Mouse (Mus musculus) kidney, embryonic 14.5 days (tissue): Measurements from ENCODE around the gene Hoxd8. TPM values are rescaled to one million over a fixed set of nuclear protein-coding genes. Genes with fewer than 3 reads are reported as not detected.

Experiments used
- ATAC-seq: fragments of 200-750 bp; cut with Nextera tagmentation; 2 replicates; pipeline ENCODE4 v1.8.0; 2017; ENCODE audit warnings: moderate number of reproducible peaks, mild to moderate bottlenecking, moderate TSS enrichment, moderate library complexity; ENCODE audit not compliant: low FRiP score, low TSS enrichment
- H3K27ac ChIP-seq: fragments of 300-500 bp; sonication (generic); 2 replicates; pipeline ENCODE4 v1.5.1; 2014; ENCODE audit warnings: low read depth, mild to moderate bottlenecking, low read length, moderate library complexity, mixed read lengths
- H3K27me3 ChIP-seq: fragments of 300-500 bp; sonication (generic); 2 replicates; pipeline ENCODE4 v1.6.1; 2014; ENCODE audit warnings: mild to moderate bottlenecking, low read length; ENCODE audit not compliant: control insufficient read depth, insufficient read depth
- H3K36me3 ChIP-seq: fragments of 300-500 bp; sonication (generic); 2 replicates; pipeline ENCODE4 v1.6.1; 2014; ENCODE audit warnings: low read length, mixed read lengths; ENCODE audit not compliant: control insufficient read depth, insufficient read depth
- H3K4me1 ChIP-seq: fragments of 300-500 bp; sonication (generic); 2 replicates; pipeline ENCODE4 v1.6.1; 2014; ENCODE audit warnings: low read length, mixed read lengths; ENCODE audit not compliant: control insufficient read depth, insufficient read depth
- H3K4me2 ChIP-seq: fragments of 300-500 bp; sonication (generic); replicated peaks from 2 replicates; pipeline ENCODE4 v1.6.1; 2014; ENCODE audit warnings: low read depth, mild to moderate bottlenecking, low read length
- H3K4me3 ChIP-seq: fragments of 300-500 bp; sonication (generic); 2 replicates; pipeline ENCODE4 v1.5.1; 2014; ENCODE audit warnings: mild to moderate bottlenecking, low read length
- H3K9ac ChIP-seq: fragments of 300-500 bp; sonication (generic); 2 replicates; pipeline ENCODE4 v1.6.1; 2014; ENCODE audit warnings: low read depth, mild to moderate bottlenecking, low read length, moderate library complexity
- H3K9me3 ChIP-seq: fragments of 300-500 bp; sonication (generic); 2 replicates; pipeline ENCODE4 v1.6.1; 2016; ENCODE audit warnings: low read length; ENCODE audit not compliant: control insufficient read depth
- WGBS: fragments of 180-500 bp; shearing (Covaris S2); extraction: QIAGEN DNeasy Blood & Tissue Kit; methylation state at CpG from one replicate; pipeline ENCODE4 v1.1.7; 2014; 5-methylcytosine and 5-hydroxymethylcytosine counted together
- polyA plus RNA-seq: library from polyadenylated mRNA; unstranded; fragments of >200 nt; fragmentation: Nextera tagmentation; extraction: Ambion mirVana; gene quantifications from 2 replicates; pipeline ENCODE4 v1.2.1, GENCODE M21; 2014

Hoxd8 gene
- polyA plus RNA-seq, 1 experiment from 2014 or later: 45.0 TPM

GRCm38 (mm10) chr2:74699053-74699430 lies 5.4 kb upstream of the Hoxd8 start:
- peak overlapping the region; percentile 85 for H3K4me2 ChIP-seq
- no peaks in the 10 kb centered on the region for H3K9me3 ChIP-seq
- peak; percentile 14 for ATAC-seq
- H3K36me3 ChIP-seq: peaks cover 8% of the 10 kb centered on the region; the same call in 1 of the 2 replicates
- H3K27me3 ChIP-seq: no peaks in the 10 kb centered on the region
- under 1% methylated on average over 17 of the region's 17 CpGs for WGBS
- peak overlapping the region; percentile 85 for H3K4me3 ChIP-seq
- H3K27ac ChIP-seq: peak overlapping the region; percentile 99
- H3K4me1 ChIP-seq: peaks cover 28% of the 10 kb centered on the region; the same call in 1 of the 2 replicates
- peak overlapping the region; percentile 99 for H3K9ac ChIP-seq

- Histone ChIP-seq H3K27ac (peak overlapping the region; percentile 99), H3K36me3 (peaks cover 8% of the 10 kb centered on the region; the same call in 1 of the 2 replicates), H3K9ac (peak overlapping the region; percentile 99), H3K9me3 (no peaks in the 10 kb centered on the region), H3K4me1 (peaks cover 32% of the 10 kb centered on the region; the same call in 1 of the 2 replicates), H3K4me3 (peak overlapping the region; percentile 85), H3K4me2 (peak overlapping the region; percentile 85), H3K27me3 (no peaks in the 10 kb centered on the region)
- 7% methylated on average over 23 of the region's 23 CpGs for WGBS
- ATAC-seq: no peak
Measured at GRCm38 (mm10) chr2:74699664-74700545, 4.5 kb upstream of the Hoxd8 start.

DNA sequence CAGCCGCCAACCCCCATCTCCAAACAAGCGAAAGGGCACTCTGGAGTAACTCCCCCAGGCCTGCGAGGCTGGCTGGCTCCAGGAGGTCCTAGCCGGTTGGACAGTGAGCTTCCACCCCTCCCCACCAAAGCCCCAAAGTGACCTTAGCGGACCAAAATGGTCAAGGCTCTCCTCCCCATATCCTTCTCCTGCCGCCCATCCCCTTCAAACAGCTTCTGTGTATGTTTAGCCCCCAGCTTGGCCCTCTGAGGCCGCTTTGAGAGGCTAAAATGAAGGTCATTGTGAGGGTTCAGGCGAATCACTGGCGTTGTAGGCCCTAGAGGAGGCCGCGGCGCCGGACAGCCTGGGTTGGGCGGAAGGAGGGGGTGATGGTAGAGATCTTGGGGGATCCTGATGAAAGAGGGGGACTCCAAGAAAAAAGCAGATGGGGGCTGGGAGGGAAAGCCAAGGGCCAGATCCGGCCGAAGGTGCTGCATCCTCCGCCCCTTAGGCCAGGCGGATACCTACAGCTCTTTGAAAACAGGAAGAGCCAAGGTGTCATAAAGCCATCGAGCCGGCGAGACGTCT lies 3.8 kb upstream of the Hoxd8 start:
- peak overlapping the region; percentile 99 for H3K9ac ChIP-seq
- peak; percentile 6; the same call in 1 of the 2 replicates for ATAC-seq
- peaks cover 3% of the 10 kb centered on the region; the same call in 1 of the 2 replicates for H3K36me3 ChIP-seq
- H3K27me3 ChIP-seq: no peaks in the 10 kb centered on the region
- 7% methylated on average over 22 of the region's 22 CpGs for WGBS
- peak overlapping the region; percentile 99 for H3K27ac ChIP-seq
- peak overlapping the region; percentile 85 for H3K4me3 ChIP-seq
- no peaks in the 10 kb centered on the region for H3K9me3 ChIP-seq
- peaks cover 26% of the 10 kb centered on the region; the same call in 1 of the 2 replicates for H3K4me1 ChIP-seq
- H3K4me2 ChIP-seq: peak overlapping the region; percentile 85

GRCm38 (mm10) chr2:74701949-74702819 lies 2.2 kb upstream of the Hoxd8 start:
- Histone ChIP-seq H3K4me3 (peak overlapping the region; percentile 2; the same call in 1 of the 2 replicates), H3K27me3 (no peaks in the 10 kb centered on the region), H3K9me3 (no peaks in the 10 kb centered on the region), H3K36me3 (no peaks in the 10 kb centered on the region), H3K27ac (peak overlapping the region; percentile 49; the same call in 1 of the 2 replicates), H3K4me2 (peak overlapping the region; percentile 56), H3K9ac (no peak overlapping the region), H3K4me1 (peaks cover 13% of the 10 kb centered on the region; the same call in 1 of the 2 replicates)
- 11% methylated on average over 17 of the region's 17 CpGs for WGBS
- ATAC-seq: no peak

GRCm38 (mm10) chr2:74702820-74703219 lies 1.6 kb upstream of the Hoxd8 start:
- H3K36me3 ChIP-seq: no peaks in the 10 kb centered on the region
- no peak overlapping the region for H3K9ac ChIP-seq
- peak overlapping the region; percentile 49; the same call in 1 of the 2 replicates for H3K27ac ChIP-seq
- peaks cover 20% of the 10 kb centered on the region; the same call in 1 of the 2 replicates for H3K4me1 ChIP-seq
- H3K27me3 ChIP-seq: no peaks in the 10 kb centered on the region
- peak overlapping the region; percentile 2; the same call in 1 of the 2 replicates for H3K4me3 ChIP-seq
- no peak for ATAC-seq
- H3K9me3 ChIP-seq: no peaks in the 10 kb centered on the region
- WGBS: 27% methylated on average over 6 of the region's 6 CpGs
- H3K4me2 ChIP-seq: peak overlapping the region; percentile 56

DNA sequence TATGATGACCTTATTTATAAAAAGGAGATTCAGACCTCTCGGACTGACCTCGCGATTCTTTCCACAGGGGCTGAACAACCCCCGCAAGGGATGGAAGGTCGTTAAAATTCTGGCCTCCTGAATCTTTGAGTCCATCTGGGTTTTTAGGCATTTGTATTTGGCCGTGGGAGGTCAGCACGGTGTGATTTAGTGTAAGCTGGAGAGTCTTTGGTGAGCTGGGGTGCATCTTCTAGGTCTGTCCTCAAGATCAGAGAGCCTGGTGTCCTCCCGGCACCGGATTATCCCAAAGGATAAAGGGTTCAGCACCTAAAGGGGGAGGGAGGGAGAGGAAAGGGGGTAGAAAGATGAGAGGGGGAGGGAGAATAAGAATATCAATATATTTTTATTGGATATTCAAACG lies 1.1 kb upstream of the Hoxd8 start:
- H3K27me3 ChIP-seq: no peaks in the 10 kb centered on the region

GRCm38 (mm10) chr2:74703720-74704392 lies 559 bp upstream of the Hoxd8 start:
- peak overlapping the region; percentile 100 for H3K9ac ChIP-seq
- peak overlapping the region; percentile 79 for H3K4me3 ChIP-seq
- WGBS: 4% methylated on average over 26 of the region's 26 CpGs
- H3K27ac ChIP-seq: peak overlapping the region; percentile 100
- peaks cover 27% of the 10 kb centered on the region; the same call in 1 of the 2 replicates for H3K4me1 ChIP-seq
- H3K27me3 ChIP-seq: no peaks in the 10 kb centered on the region
- peak; percentile 16; the same call in 1 of the 2 replicates for ATAC-seq
- peak overlapping the region; percentile 56 for H3K4me2 ChIP-seq
- H3K9me3 ChIP-seq: no peaks in the 10 kb centered on the region
- H3K36me3 ChIP-seq: no peaks in the 10 kb centered on the region

More for the DNA sequence above, 1.1 kb upstream of the Hoxd8 start:
- Histone ChIP-seq H3K36me3 (no peaks in the 10 kb centered on the region), H3K4me1 (peaks cover 21% of the 10 kb centered on the region; the same call in 1 of the 2 replicates), H3K9ac (peak overlapping the region; percentile 100), H3K9me3 (no peaks in the 10 kb centered on the region), H3K4me3 (peak overlapping the region; percentile 79), H3K4me2 (peak overlapping the region; percentile 56), H3K27ac (peak overlapping the region; percentile 100)
- no peak for ATAC-seq
- 12% methylated on average over 10 of the region's 10 CpGs for WGBS

DNA sequence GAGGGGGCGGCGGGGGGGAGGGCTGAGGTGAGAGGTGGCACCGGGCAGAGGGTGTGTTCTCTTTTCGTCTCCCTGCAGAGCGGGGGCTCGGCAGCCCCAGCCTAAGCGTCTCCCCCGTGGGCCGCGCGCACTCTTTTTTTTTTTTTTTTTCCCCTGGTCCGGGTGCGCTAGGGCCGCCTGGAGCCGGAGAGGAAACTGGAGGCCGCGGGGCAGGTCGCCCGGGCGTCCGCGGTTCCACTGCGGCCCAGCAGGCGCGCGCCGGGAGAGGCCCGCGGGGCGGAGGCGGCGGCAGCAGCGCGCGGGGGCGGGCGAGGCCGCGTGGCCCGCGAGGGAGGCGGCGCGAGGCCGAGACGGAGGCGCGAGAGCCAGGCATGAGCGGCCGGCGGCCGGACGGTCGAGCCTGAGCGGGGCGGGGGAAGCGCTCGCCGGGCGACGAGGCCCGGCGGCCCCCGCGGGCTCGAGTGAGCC lies 618 bp downstream of the Hoxd8 start:
- Histone ChIP-seq H3K9me3 (no peaks in the 10 kb centered on the region), H3K27me3 (no peaks in the 10 kb centered on the region), H3K27ac (peak overlapping the region; percentile 100), H3K4me1 (peaks cover 38% of the 10 kb centered on the region; the same call in 1 of the 2 replicates), H3K4me2 (peak overlapping the region; percentile 56), H3K4me3 (peak overlapping the region; percentile 79), H3K36me3 (no peaks in the 10 kb centered on the region), H3K9ac (peak overlapping the region; percentile 100)
- ATAC-seq: peak; percentile 33
- 0% methylated on average over 58 of the region's 66 CpGs for WGBS
